Mouse (Mus musculus) CH12.LX (cell line): ENCODE results near the gene Ndufb4. TPM values are rescaled to one million over a fixed set of nuclear protein-coding genes. Genes with fewer than 3 reads are reported as not detected.

Source experiments
- DNase-seq: peaks from one replicate; pipeline ENCODE4 v3.0.0-alpha.2; 2013; ENCODE audit errors: extremely low read depth
- H3K27ac ChIP-seq: 2 replicates; pipeline ENCODE4 v1.5.1; 2012; ENCODE audit warnings: low read depth, mild to moderate bottlenecking, control low read depth, moderate library complexity; ENCODE audit not compliant: insufficient read depth
- H3K27me3 ChIP-seq: replicated peaks from 2 replicates; pipeline ENCODE3; 2012; ENCODE audit warnings: inconsistent platforms
- H3K36me3 ChIP-seq, 2 experiments: replicated peaks in 1 of 2; 2 replicates each; pipeline versions ENCODE3 to v1.6.1; 2012; ENCODE audit warnings: inconsistent platforms in 1 of 2, low read length in 1 of 2, mild to moderate bottlenecking in 1 of 2, mixed read lengths in 1 of 2, moderate library complexity in 1 of 2; ENCODE audit not compliant: control insufficient read depth in 1 of 2, insufficient read depth in 1 of 2
- H3K4me1 ChIP-seq, 2 experiments: 2 replicates each; pipeline ENCODE4 v1.6.1; 2012; ENCODE audit warnings: inconsistent platforms in 1 of 2, moderate library complexity in 1 of 2; ENCODE audit not compliant: insufficient read depth in 2 of 2, control insufficient read depth in 1 of 2
- H3K4me2 ChIP-seq: 2 replicates; pipeline ENCODE4 v1.6.1; 2012; ENCODE audit warnings: low read depth, mild to moderate bottlenecking, control low read depth; ENCODE audit not compliant: poor library complexity, insufficient read depth, severe bottlenecking
- H3K4me3 ChIP-seq, 3 experiments: fragments of 150-350 bp in 1 of 3; sonication (generic) in 1 of 3; replicated peaks in 1 of 3; 2 replicates each; pipeline versions ENCODE3 to v1.5.1; 2011 to 2012; ENCODE audit warnings: low read depth in 2 of 3, low read length in 2 of 3, mild to moderate bottlenecking in 2 of 3, moderate library complexity in 2 of 3, control low read depth in 1 of 3, improper control_type of control experiment in 1 of 3, inconsistent platforms in 1 of 3, mixed read lengths in 1 of 3; ENCODE audit not compliant: poor library complexity in 1 of 3
- H3K79me2 ChIP-seq: replicated peaks from 2 replicates; pipeline ENCODE4 v1.6.1; 2012; ENCODE audit warnings: mild to moderate bottlenecking, moderate library complexity; ENCODE audit not compliant: control insufficient read depth, poor library complexity, insufficient read depth, severe bottlenecking; ENCODE audit errors: extremely low read depth
- H3K9ac ChIP-seq: 2 replicates; pipeline ENCODE4 v1.6.1; 2012; ENCODE audit warnings: low read depth, mild to moderate bottlenecking, control low read depth, moderate library complexity; ENCODE audit not compliant: insufficient read depth
- H3K9me3 ChIP-seq: replicated peaks from 2 replicates; pipeline ENCODE3; 2012; ENCODE audit warnings: low read length, inconsistent platforms, mixed read lengths
- BHLHE40 ChIP-seq: IDR thresholded peaks from 2 replicates; pipeline ENCODE4 v1.6.1; 2011; ENCODE audit warnings: mild to moderate bottlenecking, low read depth, low read length, improper control_type of control experiment
- CHD1 ChIP-seq: IDR thresholded peaks from 2 replicates; pipeline ENCODE4 v1.6.1; 2012; ENCODE audit warnings: low read depth, low read length, improper control_type of control experiment, inconsistent platforms
- CHD2 ChIP-seq: IDR thresholded peaks from 2 replicates; pipeline ENCODE4 v1.6.1; 2011; ENCODE audit warnings: low read length, improper control_type of control experiment
- CTCF ChIP-seq, 2 experiments: IDR thresholded peaks in 1 of 2; conservative IDR thresholded peaks in 1 of 2; 2 replicates each; pipeline ENCODE4 v1.5.1; 2011 to 2012; ENCODE audit warnings: low read depth in 2 of 2, low read length in 2 of 2, improper control_type of control experiment in 1 of 2, inconsistent platforms in 1 of 2, mild to moderate bottlenecking in 1 of 2, moderate library complexity in 1 of 2
- ELF1 ChIP-seq: IDR thresholded peaks from 2 replicates; pipeline ENCODE4 v1.6.1; 2014; ENCODE audit warnings: low read depth, mild to moderate bottlenecking, inconsistent platforms, low read length, improper control_type of control experiment
- EP300 ChIP-seq: IDR thresholded peaks from 2 replicates; pipeline ENCODE4 v1.6.1; 2011; ENCODE audit warnings: low read length, improper control_type of control experiment
- ETS1 ChIP-seq: conservative IDR thresholded peaks from 2 replicates; pipeline ENCODE4 v1.6.1; 2012; ENCODE audit warnings: low read depth, mild to moderate bottlenecking, inconsistent platforms, low read length, improper control_type of control experiment, moderate library complexity
- GABPA ChIP-seq: IDR thresholded peaks from 2 replicates; pipeline ENCODE4 v1.6.1; 2012; ENCODE audit warnings: low read depth, low read length, improper control_type of control experiment, inconsistent platforms; ENCODE audit not compliant: insufficient replicate concordance
- HCFC1 ChIP-seq: IDR thresholded peaks from 2 replicates; pipeline ENCODE4 v1.6.1; 2012; ENCODE audit warnings: low read depth, mild to moderate bottlenecking, inconsistent platforms, low read length, improper control_type of control experiment
- IRF4 ChIP-seq: IDR thresholded peaks from 2 replicates; pipeline ENCODE4 v1.6.1; 2014; ENCODE audit warnings: low read depth, mild to moderate bottlenecking, inconsistent platforms, low read length, improper control_type of control experiment
- JUND ChIP-seq: conservative IDR thresholded peaks from 2 replicates; pipeline ENCODE4 v1.6.1; 2011; ENCODE audit warnings: low read depth, low read length, improper control_type of control experiment
- KAT2A ChIP-seq: IDR thresholded peaks from 2 replicates; pipeline ENCODE4 v1.6.1; 2012; ENCODE audit warnings: low read length, improper control_type of control experiment, inconsistent platforms; ENCODE audit not compliant: insufficient replicate concordance
- MAFK ChIP-seq: IDR thresholded peaks from 2 replicates; pipeline ENCODE4 v1.6.1; 2011; ENCODE audit warnings: low read length, improper control_type of control experiment; ENCODE audit not compliant: insufficient replicate concordance
- MAZ ChIP-seq: IDR thresholded peaks from 2 replicates; pipeline ENCODE4 v1.6.1; 2012; ENCODE audit warnings: low read depth, mild to moderate bottlenecking, inconsistent platforms, low read length, improper control_type of control experiment, moderate library complexity
- MEF2A ChIP-seq: IDR thresholded peaks from 2 replicates; pipeline ENCODE4 v1.6.1; 2014; ENCODE audit warnings: low read depth, mild to moderate bottlenecking, inconsistent platforms, low read length, improper control_type of control experiment, borderline replicate concordance
- MXI1 ChIP-seq: IDR thresholded peaks from 2 replicates; pipeline ENCODE4 v1.6.1; 2011; ENCODE audit warnings: mild to moderate bottlenecking, low read depth, low read length, improper control_type of control experiment
- MYC ChIP-seq: IDR thresholded peaks from 2 replicates; pipeline ENCODE4 v1.6.1; 2011; ENCODE audit warnings: low read depth, mild to moderate bottlenecking, improper control_type of control experiment, low read length
- NELFE ChIP-seq: IDR thresholded peaks from 2 replicates; pipeline ENCODE4 v1.6.1; 2011; ENCODE audit warnings: low read depth, low read length, improper control_type of control experiment
- POLR2A ChIP-seq: IDR thresholded peaks from 2 replicates; pipeline ENCODE4 v1.6.1; 2011; ENCODE audit warnings: low read depth, mild to moderate bottlenecking, improper control_type of control experiment, low read length
- RAD21 ChIP-seq: IDR thresholded peaks from 2 replicates; pipeline ENCODE4 v1.6.1; 2011; ENCODE audit warnings: low read depth, mild to moderate bottlenecking, low read length, improper control_type of control experiment, moderate library complexity
- RCOR1 ChIP-seq: conservative IDR thresholded peaks from 2 replicates; pipeline ENCODE4 v1.6.1; 2012; ENCODE audit warnings: low read depth, mild to moderate bottlenecking, inconsistent platforms, low read length, improper control_type of control experiment
- TCF12 ChIP-seq: IDR thresholded peaks from 2 replicates; pipeline ENCODE4 v1.6.1; 2014; ENCODE audit warnings: low read depth, mild to moderate bottlenecking, inconsistent platforms, low read length, improper control_type of control experiment
- UBTF ChIP-seq: IDR thresholded peaks from 2 replicates; pipeline ENCODE4 v1.6.1; 2012; ENCODE audit warnings: low read depth, mild to moderate bottlenecking, inconsistent platforms, low read length, improper control_type of control experiment, moderate library complexity
- USF1 ChIP-seq: IDR thresholded peaks from 2 replicates; pipeline ENCODE4 v1.6.1; 2014; ENCODE audit warnings: low read depth, mild to moderate bottlenecking, inconsistent platforms, low read length, improper control_type of control experiment
- USF2 ChIP-seq: conservative IDR thresholded peaks from 2 replicates; pipeline ENCODE4 v1.6.1; 2011; ENCODE audit warnings: low read depth, low read length, improper control_type of control experiment
- ZMIZ1 ChIP-seq: IDR thresholded peaks from 2 replicates; pipeline ENCODE4 v1.6.1; 2012; ENCODE audit warnings: low read depth, mild to moderate bottlenecking, inconsistent platforms, low read length, improper control_type of control experiment
- ZNF384 ChIP-seq: IDR thresholded peaks from 2 replicates; pipeline ENCODE4 v1.6.1; 2012; ENCODE audit warnings: low read depth, low read length, improper control_type of control experiment, inconsistent platforms
- dilution Hi-C: fragments of 300-500 bp; cut with MboI; formaldehyde crosslinking; loops from 2 replicates; pipeline ENCODE4 v1.14.3; 2020; ENCODE audit warnings: low sequenced_read_pairs; ENCODE audit not compliant: extremely low pct_unique_long_range_greater_than_20kb, extremely low pct_ligation_motif_present
- in situ Hi-C: fragments of 300-500 bp; cut with MboI; formaldehyde crosslinking; loops from 3 replicates; pipeline ENCODE4 v1.14.3; 2019; ENCODE audit warnings: low sequenced_read_pairs, low pct_ligation_motif_present, low pct_unique_long_range_greater_than_20kb, mixed read lengths
- polyA plus RNA-seq: library from polyadenylated mRNA; unstranded; fragments of >175 nt; gene quantifications from 2 replicates; pipeline ENCODE4 v1.2.1, GENCODE M21; 2012; ENCODE audit warnings: low read depth; ENCODE audit not compliant: insufficient read length
- total RNA-seq, 2 experiments: library from RNA; depleted of rRNA; stranded (reverse); fragments of 300-350 nt in 1 of 2; fragments of >200 nt in 1 of 2; gene quantifications; 2 replicates each; pipeline ENCODE4 v1.2.3; 2012 to 2014

Gene Ndufb4
- total and polyA plus RNA-seq, 3 experiments = 51.8 to 97.4 (median 70.7) TPM

- Histone ChIP-seq H3K27ac (no peak overlapping the region), H3K4me1 (no peaks in the 10 kb centered on the region), H3K27me3 (no peaks in the 10 kb centered on the region), H3K9ac (no peak overlapping the region), H3K4me3 (no peak overlapping the region), H3K36me3 (no peaks in the 10 kb centered on the region), H3K4me2 (no peak overlapping the region), H3K79me2 (no peaks in the 10 kb centered on the region), H3K9me3 (no peaks in the 10 kb centered on the region)
- dilution Hi-C loops = no loop called here
- in situ Hi-C loops = no loop called here
- DNase-seq = no peak
- TF ChIP-seq RCOR1 = no peak
- no peak for TF ChIP-seq BHLHE40
- TF ChIP-seq MEF2A = no peak
- TF ChIP-seq ELF1 = no peak
- TF ChIP-seq IRF4 = no peak
- no peak for TF ChIP-seq CHD2
- TF ChIP-seq CTCF (conservative IDR thresholded peaks at IDR 0.05 in 1 of 2, IDR thresholded peaks at IDR 0.05 in 1 of 2; ENCODE audit: low read depth in 2 of 2, low read length in 2 of 2) = no peak
- TF ChIP-seq MAZ = no peak
- no peak for TF ChIP-seq HCFC1
These were observed 50.8 kb downstream of the Ndufb4 start for GRCm38 (mm10) chr16:37603431-37603830.

GRCm38 (mm10) chr16:37599326-37599725 is 54.9 kb downstream of the Ndufb4 start:
- dilution Hi-C loops = no loop called here

GRCm38 (mm10) chr16:37598463-37598862 is 55.8 kb downstream of the Ndufb4 start:
- in situ Hi-C loops = no loop called here
- Histone ChIP-seq H3K36me3 (no peaks in the 10 kb centered on the region), H3K27ac (no peak overlapping the region)
- no peak for TF ChIP-seq MAFK
- TF ChIP-seq ELF1 = no peak
- no peak for TF ChIP-seq ZMIZ1
- no peak for TF ChIP-seq RAD21
- TF ChIP-seq TCF12 = no peak
- TF ChIP-seq KAT2A = no peak
- TF ChIP-seq ZNF384 = no peak
- TF ChIP-seq IRF4 = no peak
- TF ChIP-seq NELFE = no peak
- TF ChIP-seq EP300 = no peak
- TF ChIP-seq RCOR1 = no peak
- TF ChIP-seq MXI1 = no peak
- TF ChIP-seq ETS1 = no peak
- TF ChIP-seq USF2 = no peak
- no peak for TF ChIP-seq CTCF (conservative IDR thresholded peaks at IDR 0.05 in 1 of 2, IDR thresholded peaks at IDR 0.05 in 1 of 2; ENCODE audit: low read depth in 2 of 2, low read length in 2 of 2)
- TF ChIP-seq JUND = no peak
- no peak for TF ChIP-seq CHD1
- TF ChIP-seq, all 38 proteins: peak for 0
- DNase-seq = no peak
- no peaks in the 10 kb centered on the region for H3K9me3 ChIP-seq
- peaks cover 0 to 7% of the 10 kb centered on the region in 2 experiments; a peak in 2 of 4 replicates for H3K4me1 ChIP-seq
- H3K79me2 ChIP-seq = no peaks in the 10 kb centered on the region
- H3K27me3 ChIP-seq = no peaks in the 10 kb centered on the region
- dilution Hi-C loops = no loop called here
- no peak overlapping the region for H3K4me2 ChIP-seq
- H3K9ac ChIP-seq = no peak overlapping the region
- no peak overlapping the region for H3K4me3 ChIP-seq

More at GRCm38 (mm10) chr16:37599326-37599725, 54.9 kb downstream of the Ndufb4 start:
- no peaks in the 10 kb centered on the region for H3K79me2 ChIP-seq
- H3K9ac ChIP-seq = no peak overlapping the region
- no peaks in the 10 kb centered on the region for H3K36me3 ChIP-seq
- H3K27me3 ChIP-seq = no peaks in the 10 kb centered on the region
- H3K4me1 ChIP-seq = peaks cover 0 to 7% of the 10 kb centered on the region in 2 experiments; a peak in 2 of 4 replicates
- H3K4me2 ChIP-seq = no peak overlapping the region
- H3K27ac ChIP-seq = no peak overlapping the region
- in situ Hi-C loops = no loop called here
- H3K4me3 ChIP-seq = no peak overlapping the region
- TF ChIP-seq RCOR1 = no peak
- TF ChIP-seq USF1 = no peak
- TF ChIP-seq CTCF (conservative IDR thresholded peaks at IDR 0.05 in 1 of 2, IDR thresholded peaks at IDR 0.05 in 1 of 2; ENCODE audit: low read depth in 2 of 2, low read length in 2 of 2) = no peak
- TF ChIP-seq CHD1 = no peak
- TF ChIP-seq TCF12 = no peak
- TF ChIP-seq ZNF384 = no peak
- no peak for TF ChIP-seq KAT2A
- no peak for TF ChIP-seq POLR2A
- TF ChIP-seq NELFE = no peak
- TF ChIP-seq MYC = no peak
- TF ChIP-seq UBTF = no peak
- no peak for TF ChIP-seq BHLHE40
- TF ChIP-seq GABPA = no peak
- H3K9me3 ChIP-seq = no peaks in the 10 kb centered on the region
- no peak for DNase-seq
